Mouse (Mus musculus): ENCODE measurements around the gene 1110017D15Rik. TPM values are rescaled to one million over a fixed set of nuclear protein-coding genes. Genes with fewer than 3 reads are reported as not detected.

The 1110017D15Rik gene
- total RNA-seq, 1 experiment: not detected

- no peak for TF ChIP-seq MAFK (IDR thresholded peaks at IDR 0.05; ENCODE audit: insufficient read depth, low read depth, low read length)
- no peak for TF ChIP-seq HCFC1 (IDR thresholded peaks at IDR 0.05; ENCODE audit: borderline replicate concordance, insufficient read depth, low read length)
- TF ChIP-seq ZNF384 (IDR thresholded peaks at IDR 0.05; ENCODE audit: low read depth, low read length): no peak
- TF ChIP-seq ZC3H11A (IDR thresholded peaks at IDR 0.05; ENCODE audit: borderline replicate concordance, low read depth, low read length): no peak
- TF ChIP-seq CHD2 (IDR thresholded peaks at IDR 0.05; ENCODE audit: low read depth, low read length): no peak
- peak overlapping the region; percentile 60 for H3K9ac ChIP-seq (ENCODE audit: insufficient read depth, low read depth, low read length, poor library complexity, severe bottlenecking)
- H3K36me3 ChIP-seq (ENCODE audit: control insufficient read depth, insufficient read depth, low read length, poor library complexity, severe bottlenecking): no peaks in the 10 kb centered on the region
- no peak overlapping the region for H3K27ac ChIP-seq (ENCODE audit: insufficient read depth, low read depth, low read length, poor library complexity, severe bottlenecking)
- peak overlapping the region; percentile 66 to 80 for H3K4me3 ChIP-seq (ENCODE audit: insufficient read depth in 1 of 2, low read depth in 1 of 2, low read length in 2 of 2, poor library complexity in 1 of 2, severe bottlenecking in 1 of 2)
- in situ Hi-C loops (cut with MboI; ENCODE audit: low sequenced_read_pairs in 2 of 2, unreplicated experiment in 2 of 2): no loop called here
- H3K4me1 ChIP-seq (ENCODE audit: control insufficient read depth in 2 of 2, insufficient read depth in 2 of 2, low read length in 2 of 2, poor library complexity in 1 of 2): peaks cover 1 to 11% of the 10 kb centered on the region in 2 experiments
- no peaks in the 10 kb centered on the region for H3K9me3 ChIP-seq (ENCODE audit: control insufficient read depth, insufficient read depth, low read depth, low read length)
- DNase-seq (ENCODE audit: low read depth, low spot score): no peak
Observed at GRCm38 (mm10) chr4:41506906-41507305, 10.2 kb downstream of the 1110017D15Rik start.

GRCm38 (mm10) chr4:41506156-41506555 is 11.0 kb downstream of the 1110017D15Rik start:
- Histone ChIP-seq H3K36me3 (ENCODE audit: control insufficient read depth, insufficient read depth, low read length, poor library complexity, severe bottlenecking) (no peaks in the 10 kb centered on the region), H3K4me1 (ENCODE audit: control insufficient read depth in 2 of 2, insufficient read depth in 2 of 2, low read length in 2 of 2, poor library complexity in 1 of 2) (peaks cover 3 to 11% of the 10 kb centered on the region in 2 experiments), H3K27ac (ENCODE audit: insufficient read depth, low read depth, low read length, poor library complexity, severe bottlenecking) (no peak overlapping the region), H3K4me3 (ENCODE audit: insufficient read depth in 1 of 2, low read depth in 1 of 2, low read length in 2 of 2, poor library complexity in 1 of 2, severe bottlenecking in 1 of 2) (peak overlapping the region in 1 of 2 experiments; percentile 80; a peak in 2 of 4 replicates), H3K9me3 (ENCODE audit: control insufficient read depth, insufficient read depth, low read depth, low read length) (no peaks in the 10 kb centered on the region), H3K9ac (ENCODE audit: insufficient read depth, low read depth, low read length, poor library complexity, severe bottlenecking) (no peak overlapping the region)
- TF ChIP-seq CHD2 (IDR thresholded peaks at IDR 0.05; ENCODE audit: low read depth, low read length) (no peak), MAFK (IDR thresholded peaks at IDR 0.05; ENCODE audit: insufficient read depth, low read depth, low read length) (no peak), HCFC1 (IDR thresholded peaks at IDR 0.05; ENCODE audit: borderline replicate concordance, insufficient read depth, low read length) (no peak), ZNF384 (IDR thresholded peaks at IDR 0.05; ENCODE audit: low read depth, low read length) (no peak), ZC3H11A (IDR thresholded peaks at IDR 0.05; ENCODE audit: borderline replicate concordance, low read depth, low read length) (no peak)
- DNase-seq (ENCODE audit: low read depth, low spot score): no peak
- in situ Hi-C loops (cut with MboI; ENCODE audit: low sequenced_read_pairs in 2 of 2, unreplicated experiment in 2 of 2): no loop called here

DNA sequence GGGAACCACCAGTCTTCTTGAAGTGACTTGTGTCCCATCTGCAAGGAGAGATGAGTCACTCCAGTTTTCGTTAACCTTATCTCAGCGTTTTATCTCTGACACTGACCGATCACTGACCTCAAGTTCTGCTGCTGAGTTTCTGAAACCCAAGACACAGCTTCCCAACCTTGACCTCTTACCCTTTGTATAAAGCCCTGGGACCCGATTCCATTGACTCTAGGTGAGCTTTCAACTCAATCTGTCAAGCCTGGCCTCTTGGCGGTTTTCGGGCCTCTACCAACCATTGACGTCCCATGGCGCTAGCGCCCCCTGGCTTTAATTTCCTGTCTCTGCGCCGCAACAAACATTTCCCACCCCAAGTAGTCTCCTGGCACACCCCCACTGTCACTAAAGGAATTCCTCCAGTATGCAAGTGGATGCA is 12.0 kb downstream of the 1110017D15Rik start:
- peaks cover 3 to 11% of the 10 kb centered on the region in 2 experiments for H3K4me1 ChIP-seq (ENCODE audit: control insufficient read depth in 2 of 2, insufficient read depth in 2 of 2, low read length in 2 of 2, poor library complexity in 1 of 2)
- no peaks in the 10 kb centered on the region for H3K36me3 ChIP-seq (ENCODE audit: control insufficient read depth, insufficient read depth, low read length, poor library complexity, severe bottlenecking)
- no peak overlapping the region for H3K4me3 ChIP-seq (ENCODE audit: insufficient read depth in 1 of 2, low read depth in 1 of 2, low read length in 2 of 2, poor library complexity in 1 of 2, severe bottlenecking in 1 of 2)
- H3K9me3 ChIP-seq (ENCODE audit: control insufficient read depth, insufficient read depth, low read depth, low read length): no peaks in the 10 kb centered on the region
- TF ChIP-seq MAFK (IDR thresholded peaks at IDR 0.05; ENCODE audit: insufficient read depth, low read depth, low read length): no peak
- no peak for TF ChIP-seq CHD2 (IDR thresholded peaks at IDR 0.05; ENCODE audit: low read depth, low read length)
- no peak for TF ChIP-seq ZC3H11A (IDR thresholded peaks at IDR 0.05; ENCODE audit: borderline replicate concordance, low read depth, low read length)
- TF ChIP-seq HCFC1 (IDR thresholded peaks at IDR 0.05; ENCODE audit: borderline replicate concordance, insufficient read depth, low read length): no peak
- no peak for TF ChIP-seq ZNF384 (IDR thresholded peaks at IDR 0.05; ENCODE audit: low read depth, low read length)
- H3K27ac ChIP-seq (ENCODE audit: insufficient read depth, low read depth, low read length, poor library complexity, severe bottlenecking): no peak overlapping the region
- DNase-seq (ENCODE audit: low read depth, low spot score): no peak
- in situ Hi-C loops (cut with MboI; ENCODE audit: low sequenced_read_pairs in 2 of 2, unreplicated experiment in 2 of 2): no loop called here
- H3K9ac ChIP-seq (ENCODE audit: insufficient read depth, low read depth, low read length, poor library complexity, severe bottlenecking): no peak overlapping the region

- no peak for DNase-seq (ENCODE audit: low read depth, low spot score)
- Histone ChIP-seq H3K36me3 (ENCODE audit: control insufficient read depth, insufficient read depth, low read length, poor library complexity, severe bottlenecking) (no peaks in the 10 kb centered on the region), H3K9ac (ENCODE audit: insufficient read depth, low read depth, low read length, poor library complexity, severe bottlenecking) (no peak overlapping the region), H3K27ac (ENCODE audit: insufficient read depth, low read depth, low read length, poor library complexity, severe bottlenecking) (no peak overlapping the region), H3K9me3 (ENCODE audit: control insufficient read depth, insufficient read depth, low read depth, low read length) (no peaks in the 10 kb centered on the region), H3K4me1 (ENCODE audit: control insufficient read depth in 2 of 2, insufficient read depth in 2 of 2, low read length in 2 of 2, poor library complexity in 1 of 2) (peaks cover 3 to 11% of the 10 kb centered on the region in 2 experiments), H3K4me3 (ENCODE audit: insufficient read depth in 1 of 2, low read depth in 1 of 2, low read length in 2 of 2, poor library complexity in 1 of 2, severe bottlenecking in 1 of 2) (no peak overlapping the region)
- in situ Hi-C loops (cut with MboI; ENCODE audit: low sequenced_read_pairs in 2 of 2, unreplicated experiment in 2 of 2): no loop called here
- TF ChIP-seq ZC3H11A (IDR thresholded peaks at IDR 0.05; ENCODE audit: borderline replicate concordance, low read depth, low read length): no peak
- no peak for TF ChIP-seq CHD2 (IDR thresholded peaks at IDR 0.05; ENCODE audit: low read depth, low read length)
- TF ChIP-seq MAFK (IDR thresholded peaks at IDR 0.05; ENCODE audit: insufficient read depth, low read depth, low read length): no peak
- TF ChIP-seq HCFC1 (IDR thresholded peaks at IDR 0.05; ENCODE audit: borderline replicate concordance, insufficient read depth, low read length): no peak
- no peak for TF ChIP-seq ZNF384 (IDR thresholded peaks at IDR 0.05; ENCODE audit: low read depth, low read length)
Observed at GRCm38 (mm10) chr4:41504325-41504724, 12.8 kb downstream of the 1110017D15Rik start.
